Mouse (Mus musculus): ENCODE data around the gene 4921507P07Rik. TPM values are rescaled to one million over a fixed set of nuclear protein-coding genes. Genes with fewer than 3 reads are reported as not detected.
A peak's percentile ranks its signal among the peaks of the same experiment; 100 is the strongest.
"Not testable (repeated sequence)": the region's sequence is repeated elsewhere in the genome, so short reads cannot be mapped to it uniquely, and the experiment has no call there.

Gene 4921507P07Rik
- total RNA-seq (2021) = under 1 TPM; 0.13 to 0.26 TPM
- long read RNA-seq, experiment 1 = 0 reads
- long read RNA-seq, experiment 2, partial matches to known transcripts = 1 of 1 reads
- long read RNA-seq, experiment 2, other reads (novel, unspliced or antisense) = 0 of 1 reads

- peak; percentile 93 to 95 for DNase-seq (ENCODE audit: low spot score in 2 of 2)
Observed at GRCm38 (mm10) chr6:50596301-50597211, at the start of gene 4921507P07Rik. 4921507P07Rik (minus strand) TSS chr6:50596632.

- DNase-seq (ENCODE audit: low spot score in 2 of 2) = no peak
Observed at GRCm38 (mm10) chr6:50644701-50645100, 48.3 kb upstream of the 4921507P07Rik start.

DNA sequence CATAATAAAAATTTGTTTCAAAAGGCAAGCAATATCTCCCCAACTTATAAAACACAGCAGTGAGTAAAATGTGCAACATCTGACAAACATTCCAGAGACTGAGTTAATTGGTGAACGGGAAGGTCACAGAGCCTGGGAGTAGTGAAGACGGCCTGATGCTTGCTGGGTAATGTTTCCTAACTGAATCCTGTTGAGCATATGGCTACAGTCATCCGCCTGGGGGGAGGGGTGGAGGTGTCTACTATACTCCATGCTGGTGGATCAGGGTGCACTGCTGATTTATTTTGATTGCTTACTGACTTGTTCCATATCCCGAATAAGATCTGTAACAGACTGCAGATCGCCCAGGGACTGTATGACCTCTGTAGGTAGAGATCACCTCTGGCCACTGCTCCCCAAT lies 45.5 kb upstream of the 4921507P07Rik start:
- DNase-seq (ENCODE audit: low spot score in 2 of 2) = no peak

DNA sequence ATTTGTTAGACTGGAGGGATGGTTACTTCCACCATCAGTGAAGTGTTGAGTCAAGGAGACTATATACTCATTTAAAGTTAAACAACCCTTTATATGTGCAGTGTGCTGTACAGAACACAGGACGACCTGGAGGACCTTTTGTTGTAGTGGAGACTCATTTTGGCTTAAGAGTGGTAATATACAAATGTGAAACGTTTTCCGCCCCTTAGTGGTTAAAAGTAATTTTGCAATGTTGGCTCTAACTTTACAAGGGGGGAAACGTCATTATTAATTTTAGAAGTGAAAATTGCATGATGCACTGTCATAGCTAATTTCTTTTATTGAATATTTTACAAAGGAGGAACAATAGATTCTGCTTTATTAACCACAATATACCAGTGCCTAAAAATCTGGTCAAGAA lies 43.9 kb upstream of the 4921507P07Rik start:
- DNase-seq (ENCODE audit: low spot score in 2 of 2) = no peak

- peak in 1 of 2 experiments; percentile 12 for DNase-seq (ENCODE audit: low spot score in 2 of 2)
Observed at GRCm38 (mm10) chr6:50639656-50640055, 43.2 kb upstream of the 4921507P07Rik start.

DNA sequence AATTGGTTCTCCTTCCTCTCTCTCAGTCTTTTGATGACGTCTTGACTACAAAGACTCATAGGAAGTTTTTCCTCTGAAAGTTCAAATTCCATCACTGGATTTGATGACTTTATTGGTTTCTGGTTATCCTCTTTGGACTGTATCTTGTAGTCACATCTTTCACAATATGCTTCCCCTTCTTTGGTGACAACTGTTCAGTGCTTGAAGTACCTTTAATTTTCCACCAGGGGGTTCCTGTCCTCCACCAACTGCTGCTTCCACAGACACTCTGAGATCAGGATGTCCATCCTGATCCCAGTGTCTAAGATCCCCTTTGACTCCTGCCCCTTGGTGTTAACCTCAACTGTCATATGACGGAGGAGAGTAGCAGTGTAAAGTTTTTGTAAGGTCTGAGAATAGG lies 29.7 kb upstream of the 4921507P07Rik start:
- not testable (repeated sequence) for DNase-seq (ENCODE audit: low spot score in 2 of 2)

GRCm38 (mm10) chr6:50618273-50618672 lies 21.8 kb upstream of the 4921507P07Rik start:
- DNase-seq (ENCODE audit: low spot score in 2 of 2) = not testable (repeated sequence)

- peak in 1 of 2 experiments; percentile 30 for DNase-seq (ENCODE audit: low spot score in 2 of 2)
Observed at GRCm38 (mm10) chr6:50601620-50602019, 5.2 kb upstream of the 4921507P07Rik start.

DNA sequence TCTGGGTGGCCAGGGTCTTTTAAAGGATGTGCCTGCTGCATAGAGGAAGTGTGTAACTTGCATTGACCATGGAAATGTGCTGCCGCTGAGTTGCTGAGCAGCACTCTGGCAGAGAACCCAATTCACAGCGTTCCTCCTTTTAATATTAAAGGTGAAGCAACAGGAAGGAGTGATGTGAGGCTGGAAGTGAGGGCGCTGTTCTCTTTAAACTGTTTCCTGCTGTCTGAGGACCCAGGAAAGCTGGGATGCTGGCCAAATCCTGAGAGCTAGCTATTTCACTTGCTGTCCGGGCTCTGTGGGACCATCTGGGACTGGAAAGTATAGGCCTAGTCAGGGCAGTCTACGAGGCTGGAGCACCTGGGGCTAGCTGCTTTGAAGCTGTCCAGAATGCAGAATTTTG lies 2.1 kb upstream of the 4921507P07Rik start:
- no peak for DNase-seq (ENCODE audit: low spot score in 2 of 2)

GRCm38 (mm10) chr6:50594372-50594771 lies 2.1 kb downstream of the 4921507P07Rik start:
- DNase-seq (ENCODE audit: low spot score in 2 of 2) = no peak

GRCm38 (mm10) chr6:50593334-50593845 lies 3.0 kb downstream of the 4921507P07Rik start:
- DNase-seq (ENCODE audit: low spot score in 2 of 2) = no peak

DNA sequence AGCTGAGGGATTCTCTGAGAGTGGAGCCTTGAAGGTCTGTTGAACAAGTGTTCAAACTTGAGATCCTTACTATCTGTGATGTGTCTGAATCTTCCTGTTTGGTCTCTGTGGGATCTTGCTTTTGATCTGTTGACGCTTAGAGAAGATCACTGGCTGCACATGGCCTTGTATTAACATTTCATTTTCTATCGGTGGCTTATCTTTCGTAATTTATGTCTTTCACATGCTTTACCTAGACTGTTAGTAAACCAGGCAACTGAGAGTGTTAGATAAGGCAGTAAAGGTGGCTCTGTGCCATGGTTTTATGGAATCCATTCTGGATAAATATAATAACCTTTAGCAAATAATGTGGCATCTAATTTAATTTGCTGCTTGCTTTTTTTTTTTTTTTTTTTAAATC lies 6.2 kb downstream of the 4921507P07Rik start:
- no peak for DNase-seq (ENCODE audit: low spot score in 2 of 2)

DNA sequence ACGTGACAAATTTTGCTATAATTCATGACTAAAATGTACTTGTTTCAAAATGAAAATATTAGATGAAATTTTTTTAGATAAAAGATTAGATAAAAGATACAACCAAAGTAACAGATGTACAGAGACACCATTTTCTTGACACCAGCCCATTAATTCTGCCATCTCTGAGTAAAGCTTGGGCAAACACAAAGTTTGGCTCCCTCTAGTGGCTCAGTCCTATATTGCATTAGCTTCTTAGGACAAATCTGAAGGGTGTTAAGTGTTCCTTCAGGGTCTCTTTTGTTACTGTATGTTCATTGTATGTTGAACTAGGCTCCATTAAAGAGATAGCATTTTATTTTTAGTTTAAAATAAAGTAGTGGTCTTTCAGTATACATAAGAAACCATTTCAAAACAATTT lies 8.2 kb downstream of the 4921507P07Rik start:
- DNase-seq (ENCODE audit: low spot score in 2 of 2) = peak in 1 of 2 experiments; percentile 50

GRCm38 (mm10) chr6:50587412-50587811 lies 9.0 kb downstream of the 4921507P07Rik start:
- no peak for DNase-seq (ENCODE audit: low spot score in 2 of 2)

DNA sequence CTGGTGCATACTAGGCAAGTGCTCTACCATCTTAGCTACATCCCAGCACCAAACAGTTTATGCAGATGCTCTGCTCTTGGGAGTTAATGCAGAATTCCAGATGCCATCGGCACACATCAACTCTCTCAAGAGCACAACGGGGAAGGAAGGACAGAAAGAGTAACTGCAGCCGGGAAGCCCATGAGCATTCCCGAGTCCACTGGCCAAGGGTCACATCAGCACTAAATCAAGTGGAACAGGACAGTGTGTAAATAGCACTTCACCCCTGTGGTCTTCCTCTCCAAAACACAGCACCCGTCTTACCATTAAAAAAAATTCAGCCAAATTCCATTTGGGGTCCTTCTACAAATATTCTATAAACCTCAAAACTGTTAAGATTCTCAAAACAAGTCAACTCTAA lies 10.1 kb downstream of the 4921507P07Rik start:
- DNase-seq (ENCODE audit: low spot score in 2 of 2) = no peak

GRCm38 (mm10) chr6:50585733-50586132 lies 10.7 kb downstream of the 4921507P07Rik start:
- no peak for DNase-seq (ENCODE audit: low spot score in 2 of 2)

GRCm38 (mm10) chr6:50571661-50572060 lies 24.8 kb downstream of the 4921507P07Rik start:
- no peak for DNase-seq (ENCODE audit: low spot score in 2 of 2)

DNA sequence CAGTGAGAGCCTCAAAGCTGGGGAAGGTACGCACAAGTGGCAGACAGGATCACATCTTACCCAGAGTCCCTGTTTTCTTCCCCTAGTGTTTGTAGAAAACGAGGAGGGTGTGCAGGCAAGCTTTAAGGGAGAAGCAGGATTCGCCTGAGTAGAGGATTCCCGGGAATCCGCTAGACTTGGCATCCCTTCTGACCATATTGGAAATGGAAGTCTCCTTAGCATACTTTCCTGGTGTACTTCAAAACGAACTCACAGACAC lies 29.5 kb downstream of the 4921507P07Rik start:
- no peak for DNase-seq (ENCODE audit: low spot score in 2 of 2)

- DNase-seq (ENCODE audit: low spot score in 2 of 2) = peak; percentile 97
Observed at GRCm38 (mm10) chr6:50566141-50566996, 30.1 kb downstream of the 4921507P07Rik start, which contains the start of gene Cycs. Cycs (minus strand) TSS chr6:50566538.

DNA sequence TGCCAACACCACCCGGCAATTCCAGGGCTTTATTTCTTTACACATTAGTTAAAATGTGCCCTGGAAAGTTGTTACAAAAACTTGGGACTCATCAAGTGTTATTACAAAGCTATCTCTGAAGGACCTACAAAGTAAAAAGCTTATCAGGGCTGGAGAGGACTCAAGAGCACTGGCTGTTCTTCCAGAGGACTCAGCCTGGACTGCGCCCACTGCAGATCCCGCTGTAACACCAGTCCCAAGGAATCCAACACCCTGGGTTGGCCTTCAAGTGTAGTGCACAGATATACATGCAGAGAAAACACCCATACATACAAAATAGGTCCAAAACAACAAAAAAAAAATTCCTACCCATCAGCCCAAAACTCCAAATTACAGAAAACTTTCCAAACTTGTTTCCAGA lies 32.8 kb downstream of the 4921507P07Rik start:
- DNase-seq (ENCODE audit: low spot score in 2 of 2) = no peak

GRCm38 (mm10) chr6:50562421-50562820 lies 34.0 kb downstream of the 4921507P07Rik start:
- DNase-seq (ENCODE audit: low spot score in 2 of 2) = no peak
